Mouse (Mus musculus) liver, embryonic 14.5 days (tissue): ENCODE measurements around the gene Krtap5-5.
"Not testable (repeated sequence)": the region's sequence is repeated elsewhere in the genome, so short reads cannot be mapped to it uniquely, and the experiment has no call there.

ENCODE experiments used
- CTCF ChIP-seq: IDR thresholded peaks from 2 replicates; pipeline ENCODE4 v1.5.1; 2016; ENCODE audit warnings: antibody characterized with exemption, low read depth, control low read depth
- EP300 ChIP-seq: IDR thresholded peaks from 2 replicates; pipeline ENCODE4 v1.6.1; 2016; ENCODE audit warnings: antibody characterized with exemption, low read depth

DNA sequence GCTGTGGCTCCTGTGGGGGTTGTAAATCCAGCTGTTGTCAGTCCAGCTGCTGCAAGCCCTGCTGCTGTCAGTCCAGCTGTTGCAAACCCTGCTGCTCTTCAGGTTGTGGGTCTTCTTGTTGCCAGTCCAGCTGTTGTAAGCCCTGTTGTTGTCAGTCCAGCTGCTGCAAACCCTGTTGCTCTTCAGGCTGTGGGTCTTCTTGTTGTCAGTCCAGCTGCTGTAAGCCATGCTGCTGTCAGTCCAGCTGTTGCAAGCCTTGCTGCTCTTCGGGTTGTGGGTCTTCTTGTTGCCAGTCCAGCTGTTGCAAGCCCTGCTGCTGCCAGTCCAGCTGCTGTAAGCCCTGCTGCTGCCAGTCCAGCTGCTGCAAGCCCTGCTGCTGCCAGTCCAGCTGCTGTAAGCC is 17.6 kb downstream of the Krtap5-5 start:
- TF ChIP-seq CTCF, EP300: not testable (repeated sequence)
